Mouse (Mus musculus) heart, postnatal 0 days (tissue): ENCODE results near the gene Tldc1. TPM values are rescaled to one million over a fixed set of nuclear protein-coding genes. Genes with fewer than 3 reads are reported as not detected.
A peak's percentile ranks its signal among the peaks of the same experiment; 100 is the strongest.

ENCODE experiments used
- ATAC-seq: fragments of 200-750 bp; cut with Nextera tagmentation; 2 replicates; pipeline ENCODE4 v1.8.0; 2017; ENCODE audit warnings: low read depth, moderate number of reproducible peaks, moderate library complexity; ENCODE audit not compliant: insufficient read depth
- DNase-seq: peaks from one replicate; pipeline ENCODE4 v3.0.0-alpha.2; 2016; ENCODE audit warnings: low spot score
- H3K27ac ChIP-seq: fragments of 300-500 bp; sonication (generic); 2 replicates; pipeline ENCODE4 v1.5.1; 2014; ENCODE audit warnings: low read depth, mild to moderate bottlenecking
- H3K27me3 ChIP-seq: fragments of 300-500 bp; sonication (generic); 2 replicates; pipeline ENCODE4 v1.6.1; 2014; ENCODE audit warnings: low read length, mixed read lengths; ENCODE audit not compliant: control insufficient read depth, insufficient read depth
- H3K36me3 ChIP-seq: fragments of 300-500 bp; sonication (generic); replicated peaks from 2 replicates; pipeline ENCODE4 v1.6.1; 2014; ENCODE audit warnings: low read length, mixed read lengths; ENCODE audit not compliant: control insufficient read depth, insufficient read depth
- H3K4me1 ChIP-seq: fragments of 300-500 bp; sonication (generic); 2 replicates; pipeline ENCODE4 v1.6.1; 2014; ENCODE audit warnings: antibody characterized with exemption; ENCODE audit not compliant: control insufficient read depth, insufficient read depth
- H3K4me2 ChIP-seq: fragments of 300-500 bp; sonication (generic); 2 replicates; pipeline ENCODE4 v1.6.1; 2014; ENCODE audit warnings: low read depth, mild to moderate bottlenecking, low read length, moderate library complexity
- H3K4me3 ChIP-seq: fragments of 300-500 bp; sonication (generic); 2 replicates; pipeline ENCODE4 v1.5.1; 2014; ENCODE audit warnings: low read depth, low read length
- H3K9ac ChIP-seq: fragments of 300-500 bp; sonication (generic); replicated peaks from 2 replicates; pipeline ENCODE4 v1.6.1; 2014; ENCODE audit warnings: low read depth, low read length, mixed read lengths
- H3K9me3 ChIP-seq: fragments of 300-500 bp; sonication (generic); replicated peaks from 2 replicates; pipeline ENCODE4 v1.6.1; 2016; ENCODE audit warnings: low read length; ENCODE audit not compliant: control insufficient read depth
- CTCF ChIP-seq: IDR thresholded peaks from 2 replicates; pipeline ENCODE4 v1.5.1; 2016; ENCODE audit warnings: antibody characterized with exemption, control low read depth, low read depth
- EP300 ChIP-seq: IDR thresholded peaks from 2 replicates; pipeline ENCODE4 v1.6.1; 2016; ENCODE audit warnings: antibody characterized with exemption, low read depth
- WGBS: fragments of 180-500 bp; shearing (Covaris S2); extraction: QIAGEN DNeasy Blood & Tissue Kit; methylation state at CpG from one replicate; pipeline ENCODE4 v1.1.7; 2014; 5-methylcytosine and 5-hydroxymethylcytosine counted together
- polyA plus RNA-seq: library from polyadenylated mRNA; unstranded; fragments of >200 nt; fragmentation: Nextera tagmentation; extraction: Ambion mirVana; gene quantifications from 2 replicates; pipeline ENCODE4 v1.2.1, GENCODE M21; 2015
- total RNA-seq: library from RNA; depleted of rRNA; stranded (reverse); fragments of >200 nt; gene quantifications from 2 replicates; pipeline ENCODE4 v1.2.3, GENCODE M21; 2014; ENCODE audit warnings: low replicate concordance; rRNA removed

The Tldc1 gene
- total RNA-seq (17.7 and 28.6 TPM in 2 replicates), polyA plus RNA-seq (12.1 and 14.2 TPM in 2 replicates)

DNA sequence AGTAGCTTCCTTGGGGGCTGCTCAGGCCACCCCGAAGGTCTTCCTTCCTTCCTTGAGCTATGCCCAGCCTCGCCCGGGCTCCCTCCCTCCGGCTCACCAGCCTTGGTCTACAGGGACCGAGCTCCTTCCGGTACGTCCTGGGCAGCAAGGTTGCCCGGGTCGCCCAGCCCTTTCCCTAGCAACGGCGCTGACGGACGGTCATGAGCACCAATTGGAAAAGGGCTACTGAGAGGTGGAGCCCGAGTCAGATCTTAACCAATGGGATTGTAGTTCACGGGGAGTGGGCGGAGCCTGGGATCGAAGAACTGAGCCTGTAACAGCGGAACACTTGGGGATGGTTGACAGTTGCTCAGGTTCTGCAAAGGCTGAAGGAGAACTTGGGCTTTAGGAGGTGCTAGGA is at the start of gene Tldc1:
TSS of gene Tldc1 (minus strand) at position 154 of the 400 bp plus-strand sequence.
- TF ChIP-seq CTCF (no peak), EP300 (no peak)
- H3K27me3 ChIP-seq: no peaks in the 10 kb centered on the region; the same call in 1 of the 2 replicates
- H3K27ac ChIP-seq: peak within 1 kb of the TSS; percentile 60
- WGBS: under 1% methylated on average over 18 of the region's 18 CpGs
- H3K4me2 ChIP-seq: peak within 1 kb of the TSS; percentile 91
- DNase-seq: peak; percentile 94
- no peaks in the 10 kb centered on the region for H3K36me3 ChIP-seq
- no peaks in the 10 kb centered on the region for H3K9me3 ChIP-seq
- peak within 1 kb of the TSS; percentile 59 for H3K9ac ChIP-seq
- H3K4me3 ChIP-seq: peak within 1 kb of the TSS; percentile 54
- ATAC-seq: peak; percentile 95
- H3K4me1 ChIP-seq: peaks cover 18% of the 10 kb centered on the region

DNA sequence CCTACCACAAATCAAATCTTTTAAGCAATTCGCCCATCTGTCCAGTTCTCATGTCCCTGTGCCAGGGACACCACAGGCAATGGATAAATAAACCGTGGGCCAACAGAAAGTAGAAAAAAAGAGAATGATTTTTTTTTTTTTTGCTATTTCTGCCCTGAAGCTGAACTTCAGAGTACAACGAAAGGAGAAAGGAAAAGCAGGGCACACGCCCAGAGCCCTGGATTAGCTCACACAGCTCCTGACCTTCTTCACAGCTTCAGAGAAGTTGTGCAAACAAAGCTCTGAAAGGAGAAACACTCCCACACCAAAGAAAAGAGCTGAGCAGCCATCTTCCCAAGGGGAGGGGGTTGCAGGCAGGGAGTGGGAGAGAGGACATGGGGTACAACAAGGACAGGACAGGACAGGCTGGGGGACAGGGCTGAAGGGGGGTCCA is 49.5 kb upstream of the Tldc1 start:
- H3K4me3 ChIP-seq: no peak overlapping the region
- H3K27me3 ChIP-seq: no peaks in the 10 kb centered on the region
- H3K27ac ChIP-seq: no peak overlapping the region
- H3K9ac ChIP-seq: peak overlapping the region; percentile 27; the same call in 1 of the 2 replicates
- H3K4me2 ChIP-seq: no peak overlapping the region
- H3K36me3 ChIP-seq: no peaks in the 10 kb centered on the region
- H3K4me1 ChIP-seq: peaks cover 19% of the 10 kb centered on the region
- DNase-seq (no peak), ATAC-seq (no peak)
- 61% methylated on average over 4 of the region's 4 CpGs for WGBS
- TF ChIP-seq EP300: no peak
- no peak for TF ChIP-seq CTCF
- H3K9me3 ChIP-seq: no peaks in the 10 kb centered on the region

GRCm38 (mm10) chr8:119826982-119827381 is 48.8 kb upstream of the Tldc1 start:
- TF ChIP-seq CTCF (no peak), EP300 (no peak)
- Histone ChIP-seq H3K36me3 (no peaks in the 10 kb centered on the region), H3K9ac (no peak overlapping the region), H3K4me2 (no peak overlapping the region), H3K27me3 (no peaks in the 10 kb centered on the region), H3K27ac (no peak overlapping the region), H3K4me1 (peaks cover 14% of the 10 kb centered on the region), H3K4me3 (no peak overlapping the region), H3K9me3 (no peaks in the 10 kb centered on the region)
- DNase-seq: no peak
- no peak for ATAC-seq
- WGBS: 58% methylated on average over 5 of the region's 5 CpGs

GRCm38 (mm10) chr8:119825950-119826730 is 47.9 kb upstream of the Tldc1 start:
- Histone ChIP-seq H3K36me3 (no peaks in the 10 kb centered on the region), H3K4me3 (no peak overlapping the region), H3K9me3 (no peaks in the 10 kb centered on the region), H3K27me3 (no peaks in the 10 kb centered on the region), H3K27ac (no peak overlapping the region), H3K4me2 (no peak overlapping the region), H3K9ac (no peak overlapping the region), H3K4me1 (peaks cover 6% of the 10 kb centered on the region)
- DNase-seq: no peak
- WGBS: 59% methylated on average over 19 of the region's 19 CpGs
- ATAC-seq: no peak
- TF ChIP-seq EP300 (no peak), CTCF (no peak)

GRCm38 (mm10) chr8:119824809-119825273 is 46.6 kb upstream of the Tldc1 start:
- ATAC-seq: no peak
- DNase-seq: peak; percentile 43
- no peak overlapping the region for H3K4me2 ChIP-seq
- 0 out of 2 replicates have a peak overlapping the region, but pooled peaks have one; percentile 26 for H3K27ac ChIP-seq
- no peaks in the 10 kb centered on the region; the same call in 1 of the 2 replicates for H3K36me3 ChIP-seq
- TF ChIP-seq CTCF (no peak), EP300 (no peak)
- H3K9me3 ChIP-seq: no peaks in the 10 kb centered on the region
- H3K9ac ChIP-seq: no peak overlapping the region
- no peak overlapping the region for H3K4me3 ChIP-seq
- H3K4me1 ChIP-seq: peaks cover 5% of the 10 kb centered on the region
- H3K27me3 ChIP-seq: no peaks in the 10 kb centered on the region
- 62% methylated on average over 11 of the region's 11 CpGs for WGBS
